Mouse (Mus musculus) G1E-ER4 (cell line): ENCODE measurements around the gene Hba-a2. TPM values are rescaled to one million over a fixed set of nuclear protein-coding genes. Genes with fewer than 3 reads are reported as not detected.

Source experiments
- GATA1 ChIP-seq: IDR thresholded peaks from one replicate; pipeline ENCODE4 v1.8.0; 2012; ENCODE audit warnings: low read length, inconsistent platforms
- polyA plus RNA-seq: library from polyadenylated mRNA; stranded (reverse); fragments of >175 nt; gene quantifications from 2 replicates; pipeline ENCODE4 v1.2.3, GENCODE M21; 2012

The Hba-a2 gene
- polyA plus RNA-seq, 1 experiment: 3,812 TPM

- TF ChIP-seq GATA1: no peak
These were observed 44.5 kb downstream of the Hba-a2 start for GRCm38 (mm10) chr11:32340476-32341473.

- TF ChIP-seq GATA1: no peak
These were observed 46.5 kb downstream of the Hba-a2 start for GRCm38 (mm10) chr11:32342770-32343191.

GRCm38 (mm10) chr11:32343350-32343749, 47.1 kb downstream of the Hba-a2 start:
- no peak for TF ChIP-seq GATA1

- no peak for TF ChIP-seq GATA1
These were observed 49.4 kb downstream of the Hba-a2 start for GRCm38 (mm10) chr11:32345504-32346297.

Other genes with a start within 250 kb of the Hba-a2 start
- 8.8 and 10.0 TPM in 2 replicates for gene Il9r, start 96.2 kb upstream of the Hba-a2 start, polyA plus RNA-seq
- 64.7 and 88.1 TPM in 2 replicates for gene Snrnp25, start 91.1 kb upstream of the Hba-a2 start, polyA plus RNA-seq
- gene Rhbdf1, start 74.2 kb upstream of the Hba-a2 start, polyA plus RNA-seq: 2.0 and 2.9 TPM in 2 replicates
- gene Mpg, start 70.0 kb upstream of the Hba-a2 start, polyA plus RNA-seq: 17.3 and 21.5 TPM in 2 replicates
- 73.0 and 113 TPM in 2 replicates for gene Nprl3, start 28.8 kb upstream of the Hba-a2 start, polyA plus RNA-seq
- gene Hba-x, start 20.1 kb upstream of the Hba-a2 start, polyA plus RNA-seq: not detected in 2 replicates
- 6,644 and 8,827 TPM in 2 replicates for gene Hba-a1, start 13.0 kb upstream of the Hba-a2 start, polyA plus RNA-seq
- gene Hbq1b, start 9.5 kb upstream of the Hba-a2 start, polyA plus RNA-seq: 0.12 and 0.42 TPM in 2 replicates
- gene Hbq1a, start 3.6 kb downstream of the Hba-a2 start, polyA plus RNA-seq: not detected in 2 replicates
- gene Sh3pxd2b, start 51.3 kb downstream of the Hba-a2 start, polyA plus RNA-seq: not detected in 2 replicates
- gene Ubtd2, start 158.9 kb downstream of the Hba-a2 start, polyA plus RNA-seq: not detected in 2 replicates
- not detected in 2 replicates for gene Efcab9, start 235.6 kb downstream of the Hba-a2 start, polyA plus RNA-seq
- 30.0 and 30.8 TPM in 2 replicates for gene Stk10, start 236.8 kb downstream of the Hba-a2 start, polyA plus RNA-seq